Mouse (Mus musculus): ENCODE measurements at regions not wholly inside any gene's neighbourhood (a gene's known extent, or its start where the extent isn't known, plus 50 kb on each side); places are given as distances from the start of the nearest gene placed in this dataset.
A peak's percentile ranks its signal among the peaks of the same experiment; 100 is the strongest.

- no peak for ATAC-seq (replicated peaks; ENCODE audit: insufficient number of reproducible peaks, low FRiP score, low TSS enrichment, poor library complexity, severe bottlenecking)
Observed at GRCm38 (mm10) chr9:61293223-61293985, 78.8 kb upstream of the Tle3 start.

GRCm38 (mm10) chr9:61295001-61295400, 77.2 kb upstream of the Tle3 start:
- no peak for ATAC-seq (replicated peaks; ENCODE audit: insufficient number of reproducible peaks, low FRiP score, low TSS enrichment, poor library complexity, severe bottlenecking)

- ATAC-seq (replicated peaks; ENCODE audit: insufficient number of reproducible peaks, low FRiP score, low TSS enrichment, poor library complexity, severe bottlenecking), result no peak
Observed at GRCm38 (mm10) chr9:61296311-61296947, 75.7 kb upstream of the Tle3 start.

DNA sequence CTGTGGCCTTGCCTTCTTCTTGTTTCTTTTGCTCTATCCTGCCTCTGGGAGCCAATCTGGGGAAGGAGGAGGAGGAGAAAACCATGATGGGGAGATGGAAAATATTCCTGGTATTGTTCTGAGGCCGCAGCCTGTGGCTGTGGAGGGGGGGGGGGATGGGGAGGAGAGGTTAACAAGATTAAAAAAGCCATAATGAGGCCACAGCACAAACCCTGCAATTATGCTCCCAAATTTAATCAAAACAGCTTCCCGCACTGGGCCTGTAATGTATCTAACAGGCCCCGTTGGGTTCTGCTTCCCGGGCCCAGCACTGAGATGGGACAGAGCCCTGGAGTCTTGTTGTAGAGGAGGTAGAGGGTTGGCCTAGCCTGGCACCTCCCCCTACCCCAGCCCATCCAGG, 74.8 kb upstream of the Tle3 start:
- ATAC-seq (replicated peaks; ENCODE audit: insufficient number of reproducible peaks, low FRiP score, low TSS enrichment, poor library complexity, severe bottlenecking), result no peak

GRCm38 (mm10) chr9:61299873-61300560, 72.1 kb upstream of the Tle3 start:
- ATAC-seq (replicated peaks; ENCODE audit: insufficient number of reproducible peaks, low FRiP score, low TSS enrichment, poor library complexity, severe bottlenecking), result no peak

DNA sequence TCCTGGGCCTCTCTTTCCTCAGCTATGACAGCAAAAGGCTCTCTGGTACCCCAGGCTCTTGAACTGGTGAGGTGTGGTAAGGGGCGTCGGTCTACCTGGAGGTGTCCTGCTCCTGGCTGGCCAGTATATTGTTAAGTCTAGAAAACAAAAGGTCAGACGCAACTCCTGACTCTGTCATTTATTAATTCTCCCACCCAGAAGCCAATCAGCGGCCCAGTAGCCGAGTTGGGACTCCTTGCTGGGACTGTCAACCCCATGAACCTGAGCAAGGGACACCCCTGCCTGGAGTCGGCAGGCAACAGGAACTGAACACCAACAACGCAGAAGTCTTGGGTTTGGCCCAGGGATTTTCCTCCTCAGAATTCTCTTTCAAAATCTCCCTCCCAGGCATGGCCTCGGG, 71.1 kb upstream of the Tle3 start:
- ATAC-seq (replicated peaks; ENCODE audit: insufficient number of reproducible peaks, low FRiP score, low TSS enrichment, poor library complexity, severe bottlenecking), result no peak

- ATAC-seq (replicated peaks; ENCODE audit: insufficient number of reproducible peaks, low FRiP score, low TSS enrichment, poor library complexity, severe bottlenecking), result no peak
Observed at GRCm38 (mm10) chr9:61302724-61303123, 69.4 kb upstream of the Tle3 start.

GRCm38 (mm10) chr9:61306306-61306705, 65.9 kb upstream of the Tle3 start:
- ATAC-seq (replicated peaks; ENCODE audit: insufficient number of reproducible peaks, low FRiP score, low TSS enrichment, poor library complexity, severe bottlenecking), result no peak

- ATAC-seq (replicated peaks; ENCODE audit: insufficient number of reproducible peaks, low FRiP score, low TSS enrichment, poor library complexity, severe bottlenecking), result no peak
Observed at GRCm38 (mm10) chr9:61309096-61309495, 63.1 kb upstream of the Tle3 start.

DNA sequence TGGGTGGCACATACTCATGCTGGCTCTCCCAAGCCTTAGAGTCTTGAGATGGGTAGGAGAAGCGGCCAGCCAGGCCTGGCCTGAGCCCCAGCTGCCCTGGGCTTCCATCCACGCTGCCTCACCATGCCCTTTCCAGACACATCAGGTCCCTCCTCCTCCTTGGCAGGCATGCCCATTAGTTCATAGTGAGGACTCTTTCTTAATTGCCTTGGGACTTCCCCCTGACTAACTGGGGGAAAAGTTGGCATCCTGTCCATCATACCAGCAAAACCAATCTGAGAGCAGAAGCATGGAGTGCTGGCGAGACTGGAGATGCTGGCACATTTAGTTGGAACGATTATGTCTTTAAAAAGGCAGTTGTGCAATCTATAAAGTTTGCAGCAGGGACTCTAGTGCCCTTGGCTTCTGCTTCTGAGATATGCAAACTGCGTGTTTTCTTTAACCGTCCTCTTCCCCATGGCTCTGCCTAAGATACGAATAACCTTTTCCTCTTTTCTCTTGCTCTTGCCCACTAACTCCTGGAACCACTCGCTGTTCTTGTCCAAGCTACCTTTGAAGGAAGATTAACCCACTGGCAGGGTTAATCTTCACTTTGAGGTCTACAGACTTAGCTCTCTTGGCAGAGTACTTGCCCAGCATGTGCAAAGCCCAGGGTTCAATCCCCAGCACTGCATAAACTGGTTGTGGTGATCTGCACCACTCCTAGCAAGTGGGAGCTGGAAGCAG, 62.2 kb upstream of the Tle3 start:
- peak; percentile 51; the same call in 1 of the 2 replicates for ATAC-seq (replicated peaks; ENCODE audit: insufficient number of reproducible peaks, low FRiP score, low TSS enrichment, poor library complexity, severe bottlenecking)

GRCm38 (mm10) chr9:61310574-61310973, 61.6 kb upstream of the Tle3 start:
- ATAC-seq (replicated peaks; ENCODE audit: insufficient number of reproducible peaks, low FRiP score, low TSS enrichment, poor library complexity, severe bottlenecking), result no peak

DNA sequence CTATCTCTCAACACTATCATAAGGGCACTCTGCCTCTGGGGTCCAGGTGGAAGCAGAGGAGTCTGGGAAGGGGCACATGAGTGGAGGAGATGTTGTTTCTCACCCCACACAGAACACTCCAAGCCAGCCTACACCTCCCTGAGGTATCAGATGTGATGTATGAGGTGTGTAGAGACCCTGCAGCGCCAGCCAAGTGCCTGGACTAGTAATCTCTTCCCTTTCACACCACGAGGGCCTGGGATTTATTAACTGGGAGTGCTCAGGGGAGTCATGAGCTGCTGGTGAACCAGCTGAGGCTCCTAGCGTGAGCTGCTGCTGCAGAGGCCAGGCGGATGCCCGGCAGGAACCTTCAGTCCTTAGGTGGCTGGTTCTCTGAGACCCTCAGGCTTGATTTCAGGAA, 60.6 kb upstream of the Tle3 start:
- no peak for ATAC-seq (replicated peaks; ENCODE audit: insufficient number of reproducible peaks, low FRiP score, low TSS enrichment, poor library complexity, severe bottlenecking)

- no peak for ATAC-seq (replicated peaks; ENCODE audit: insufficient number of reproducible peaks, low FRiP score, low TSS enrichment, poor library complexity, severe bottlenecking)
Observed at GRCm38 (mm10) chr9:61314630-61315179, 57.5 kb upstream of the Tle3 start.

DNA sequence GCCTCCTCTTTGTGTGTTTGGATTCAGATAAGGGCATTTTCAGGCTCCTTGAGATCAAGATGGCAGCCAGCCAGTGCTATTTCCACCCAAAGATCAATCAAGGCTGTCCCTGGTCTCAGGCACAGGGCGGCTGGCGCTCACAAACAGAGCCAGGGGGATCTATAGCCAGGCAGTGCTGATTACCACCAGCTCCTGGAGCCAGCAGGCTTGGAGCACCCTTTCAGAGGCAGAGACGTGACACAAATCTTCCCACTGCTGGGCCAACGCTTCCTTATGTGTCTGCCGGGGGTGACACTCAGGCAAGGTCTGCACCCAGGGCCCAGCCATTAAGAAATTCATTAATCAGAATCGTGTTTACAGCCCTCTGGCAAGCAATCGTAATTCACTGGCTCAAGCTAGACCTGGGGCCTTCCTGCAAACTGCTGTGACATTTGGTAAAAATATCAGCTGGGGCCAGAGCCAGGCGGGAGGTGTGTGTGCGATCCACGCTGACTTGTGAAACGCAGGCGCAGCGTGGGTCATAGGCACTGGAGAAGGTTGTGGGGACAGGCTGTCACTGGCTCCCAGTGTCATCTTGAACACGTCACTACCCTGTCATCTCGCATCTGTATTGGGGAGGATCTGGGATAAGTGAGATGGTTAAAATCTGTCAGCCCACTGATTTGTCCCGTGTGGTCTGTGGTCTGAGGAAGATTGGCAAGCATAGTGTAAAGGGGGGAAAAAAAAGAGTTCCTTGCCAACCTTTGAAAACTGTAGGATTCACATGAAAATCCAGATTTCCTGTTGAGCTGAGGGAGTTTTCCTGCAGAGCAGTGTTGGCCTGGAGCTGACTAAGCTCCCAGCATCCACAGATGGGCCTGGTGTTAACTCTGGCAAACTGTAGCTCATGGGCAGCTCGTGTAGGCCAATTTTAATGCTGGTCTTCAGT, 56.5 kb upstream of the Tle3 start:
- no peak for ATAC-seq (replicated peaks; ENCODE audit: insufficient number of reproducible peaks, low FRiP score, low TSS enrichment, poor library complexity, severe bottlenecking)

DNA sequence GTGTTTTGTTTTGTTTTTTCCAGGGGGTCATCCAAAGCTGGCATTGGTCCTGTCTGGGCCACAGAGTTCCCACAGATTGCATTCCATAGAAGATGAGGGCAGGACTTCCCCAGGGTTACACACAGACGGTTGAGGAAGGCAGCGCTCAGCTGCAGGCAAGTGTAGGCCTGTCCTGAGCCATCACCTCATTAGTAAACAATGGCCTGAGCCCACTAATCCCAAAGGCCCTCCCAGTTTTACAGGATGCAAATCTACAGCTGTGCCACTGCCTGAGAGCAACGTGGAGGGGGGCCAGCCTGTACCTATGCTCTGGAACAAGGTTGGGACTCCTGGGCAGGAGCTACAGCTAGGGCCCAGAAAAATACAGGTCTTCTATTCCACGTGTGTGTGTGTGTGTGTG, 55.7 kb upstream of the Tle3 start:
- ATAC-seq (replicated peaks; ENCODE audit: insufficient number of reproducible peaks, low FRiP score, low TSS enrichment, poor library complexity, severe bottlenecking), result no peak

GRCm38 (mm10) chr9:61319721-61320120, 52.4 kb upstream of the Tle3 start:
- ATAC-seq (replicated peaks; ENCODE audit: insufficient number of reproducible peaks, low FRiP score, low TSS enrichment, poor library complexity, severe bottlenecking), result no peak

DNA sequence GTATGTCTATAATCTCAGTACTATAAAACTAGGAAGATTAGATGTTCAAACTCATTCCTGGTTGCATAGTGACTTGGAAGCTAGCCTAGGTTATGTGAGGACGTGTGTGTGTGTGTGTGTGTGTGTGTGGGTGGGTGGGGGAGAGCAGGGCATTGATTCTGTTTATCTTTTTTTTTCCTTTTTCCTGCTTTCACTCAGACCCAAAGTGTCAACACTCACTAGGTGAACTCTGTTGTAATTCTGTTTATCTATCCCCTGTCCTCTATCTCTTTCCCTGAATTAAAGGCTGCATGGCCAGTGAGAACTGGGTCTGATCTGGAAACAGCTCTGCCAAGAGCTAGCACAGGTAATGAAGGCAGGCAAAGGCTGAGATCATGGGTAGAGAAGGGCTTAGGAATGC, 50.9 kb upstream of the Tle3 start:
- ATAC-seq (replicated peaks; ENCODE audit: insufficient number of reproducible peaks, low FRiP score, low TSS enrichment, poor library complexity, severe bottlenecking), result no peak

- ATAC-seq (replicated peaks; ENCODE audit: insufficient number of reproducible peaks, low FRiP score, low TSS enrichment, poor library complexity, severe bottlenecking), result peak; percentile 64
Observed at GRCm38 (mm10) chr9:61321825-61322224, 50.3 kb upstream of the Tle3 start.

Data from monocyte, adult 5-6 weeks (primary cell).